Mouse (Mus musculus) liver, postnatal 0 days (tissue): ENCODE measurements at regions not wholly inside any gene's neighbourhood (a gene's known extent, or its start where the extent isn't known, plus 50 kb on each side); places are given as distances from the start of the nearest gene placed in this dataset.

Experiments used
- ATAC-seq: fragments of 200-750 bp; cut with Nextera tagmentation; 2 replicates; pipeline ENCODE4 v1.8.0; 2017; ENCODE audit warnings: mild to moderate bottlenecking, moderate library complexity
- DNase-seq: peaks from one replicate; pipeline ENCODE4 v3.0.0-alpha.2; 2016
- H3K27ac ChIP-seq: fragments of 300-500 bp; sonication (generic); 2 replicates; pipeline ENCODE4 v1.5.1; 2014; ENCODE audit warnings: antibody characterized with exemption, moderate library complexity, mild to moderate bottlenecking, low read depth
- H3K27me3 ChIP-seq: fragments of 300-500 bp; sonication (generic); 2 replicates; pipeline ENCODE4 v1.6.1; 2014; ENCODE audit warnings: low read length, control low read depth, mixed read lengths; ENCODE audit not compliant: insufficient read depth
- H3K36me3 ChIP-seq: fragments of 300-500 bp; sonication (generic); replicated peaks from 2 replicates; pipeline ENCODE4 v1.6.1; 2014; ENCODE audit warnings: mild to moderate bottlenecking, control low read depth, low read length, moderate library complexity, mixed read lengths; ENCODE audit not compliant: insufficient read depth
- H3K4me1 ChIP-seq: fragments of 300-500 bp; sonication (generic); 2 replicates; pipeline ENCODE4 v1.6.1; 2014; ENCODE audit warnings: antibody characterized with exemption, mild to moderate bottlenecking, control low read depth; ENCODE audit not compliant: insufficient read depth
- H3K4me2 ChIP-seq: fragments of 300-500 bp; sonication (generic); 2 replicates; pipeline ENCODE4 v1.6.1; 2014; ENCODE audit warnings: low read depth, mild to moderate bottlenecking, low read length, moderate library complexity, mixed read lengths
- H3K4me3 ChIP-seq: fragments of 300-500 bp; sonication (generic); 2 replicates; pipeline ENCODE4 v1.5.1; 2014; ENCODE audit warnings: low read depth, low read length
- H3K9ac ChIP-seq: fragments of 300-500 bp; sonication (generic); replicated peaks from 2 replicates; pipeline ENCODE4 v1.6.1; 2014; ENCODE audit warnings: mild to moderate bottlenecking, moderate library complexity
- H3K9me3 ChIP-seq: fragments of 300-500 bp; sonication (generic); 2 replicates; pipeline ENCODE4 v1.6.1; 2016; ENCODE audit warnings: mild to moderate bottlenecking, control low read depth, low read length, mixed read lengths
- CTCF ChIP-seq: sonication (generic); IDR thresholded peaks from 2 replicates; pipeline ENCODE4 v1.5.1; 2016; ENCODE audit warnings: antibody characterized with exemption, low read depth
- EP300 ChIP-seq: IDR thresholded peaks from 2 replicates; pipeline ENCODE4 v1.6.1; 2016; ENCODE audit warnings: antibody characterized with exemption, low read depth, mild to moderate bottlenecking
- WGBS: fragments of 180-500 bp; shearing (Covaris S2); extraction: QIAGEN DNeasy Blood & Tissue Kit; methylation state at CpG from one replicate; pipeline ENCODE4 v1.1.7; 2014; ENCODE audit not compliant: insufficient replicate concordance; 5-methylcytosine and 5-hydroxymethylcytosine counted together

DNA sequence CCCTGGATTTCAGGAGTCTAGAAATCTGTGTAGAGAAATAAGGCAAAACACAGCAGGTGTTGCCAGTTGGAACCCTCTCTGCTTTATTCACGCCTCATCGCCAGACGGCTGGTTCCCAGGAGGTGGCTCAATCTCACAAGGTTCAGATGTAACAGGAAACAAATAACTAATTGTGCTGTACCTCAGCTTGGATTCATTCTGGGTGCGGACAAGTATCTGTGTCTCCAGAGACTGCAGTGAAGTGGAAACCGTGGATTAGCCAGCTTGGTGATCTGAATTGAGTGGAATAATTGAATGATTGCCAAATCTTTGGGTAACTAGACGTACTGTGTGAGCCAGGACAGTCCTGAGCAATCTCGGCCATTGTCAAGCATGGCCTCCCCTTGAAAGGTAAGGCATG is 145.4 kb upstream of the Nr4a3 start:
- DNase-seq (no peak), ATAC-seq (no peak)
- TF ChIP-seq CTCF, result no peak
- TF ChIP-seq EP300, result no peak
- no peaks in the 10 kb centered on the region for H3K27me3 ChIP-seq
- no peak overlapping the region for H3K4me3 ChIP-seq
- no peaks in the 10 kb centered on the region for H3K4me1 ChIP-seq
- no peaks in the 10 kb centered on the region for H3K9me3 ChIP-seq
- H3K9ac ChIP-seq, result no peak overlapping the region
- H3K4me2 ChIP-seq, result no peak overlapping the region
- no peak overlapping the region for H3K27ac ChIP-seq
- WGBS, result 78% methylated on average over 7 of the region's 7 CpGs
- no peaks in the 10 kb centered on the region for H3K36me3 ChIP-seq

DNA sequence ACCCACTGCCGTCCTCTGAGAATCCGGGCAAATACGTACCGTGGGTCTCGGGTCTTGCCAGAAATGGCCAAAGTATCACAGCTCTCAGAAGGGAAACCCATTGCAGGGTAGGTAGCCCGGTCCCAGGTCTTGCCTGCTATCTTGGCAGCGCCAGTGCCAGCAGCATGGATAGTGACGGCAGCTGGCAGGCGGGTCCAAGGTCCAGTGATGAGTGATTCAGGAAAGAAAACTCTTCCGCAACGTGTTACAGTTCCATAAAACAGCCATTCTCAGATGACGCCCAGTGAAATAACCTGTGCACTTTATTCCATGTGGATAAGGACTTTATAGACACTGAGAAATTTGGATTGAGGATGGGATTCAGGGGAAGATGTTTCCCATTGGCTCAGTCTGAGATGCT is 142.2 kb upstream of the Nr4a3 start:
- Histone ChIP-seq H3K27ac (no peak overlapping the region), H3K27me3 (no peaks in the 10 kb centered on the region), H3K9ac (no peak overlapping the region), H3K4me1 (no peaks in the 10 kb centered on the region), H3K9me3 (no peaks in the 10 kb centered on the region), H3K4me3 (no peak overlapping the region), H3K36me3 (no peaks in the 10 kb centered on the region), H3K4me2 (no peak overlapping the region)
- no peak for TF ChIP-seq CTCF
- TF ChIP-seq EP300, result no peak
- DNase-seq (no peak), ATAC-seq (no peak)
- WGBS, result 85% methylated on average over 12 of the region's 12 CpGs

DNA sequence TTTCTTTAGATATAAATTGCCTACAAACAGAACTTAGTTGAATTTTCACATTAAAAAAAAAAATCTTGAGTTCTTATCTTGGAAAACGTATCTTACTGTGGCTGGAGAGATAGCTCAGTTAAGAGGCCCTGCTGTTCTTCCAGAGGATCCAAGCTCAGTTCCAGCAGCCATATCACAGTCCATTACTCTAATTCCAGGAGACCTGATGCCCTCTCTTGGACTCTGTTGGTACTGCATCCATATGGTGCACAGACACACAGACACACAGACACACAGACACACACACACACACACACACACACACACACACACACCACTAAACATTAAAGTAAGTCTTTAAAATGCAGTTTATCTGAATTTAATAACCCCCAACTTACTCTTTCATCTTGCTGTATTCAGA is 132.7 kb upstream of the Nr4a3 start:
- H3K4me3 ChIP-seq, result no peak overlapping the region
- no peaks in the 10 kb centered on the region for H3K36me3 ChIP-seq
- WGBS, result 86% methylated on average over 1 of the region's 1 CpGs
- no peaks in the 10 kb centered on the region for H3K4me1 ChIP-seq
- no peak overlapping the region for H3K4me2 ChIP-seq
- no peaks in the 10 kb centered on the region for H3K27me3 ChIP-seq
- H3K27ac ChIP-seq, result no peak overlapping the region
- DNase-seq, result no peak
- H3K9ac ChIP-seq, result no peak overlapping the region
- no peaks in the 10 kb centered on the region for H3K9me3 ChIP-seq
- TF ChIP-seq EP300 (no peak), CTCF (peak; percentile 27)
- ATAC-seq, result no peak

DNA sequence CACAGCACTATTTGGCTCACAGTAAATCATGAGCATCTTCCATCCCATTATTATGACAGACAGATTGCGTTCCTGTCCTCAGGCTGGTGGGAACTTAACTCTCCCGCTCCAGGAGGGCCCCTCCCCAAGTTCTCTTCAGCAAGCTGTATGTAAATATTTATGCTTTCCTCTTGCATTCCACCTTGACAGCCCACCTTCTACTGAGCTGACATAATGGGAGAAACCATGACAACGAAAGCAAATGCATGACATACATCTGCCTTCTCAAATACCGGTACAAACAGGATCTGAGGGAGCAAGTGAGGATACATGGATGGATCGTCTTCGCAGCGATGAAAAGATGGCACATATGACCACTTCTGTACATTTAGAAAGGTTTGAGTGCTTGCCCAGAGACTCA is 125.4 kb upstream of the Nr4a3 start:
- no peaks in the 10 kb centered on the region for H3K9me3 ChIP-seq
- ATAC-seq (no peak), DNase-seq (no peak)
- no peaks in the 10 kb centered on the region for H3K36me3 ChIP-seq
- no peak overlapping the region for H3K9ac ChIP-seq
- no peaks in the 10 kb centered on the region for H3K27me3 ChIP-seq
- no peak overlapping the region for H3K4me3 ChIP-seq
- TF ChIP-seq CTCF, result no peak
- no peaks in the 10 kb centered on the region for H3K4me1 ChIP-seq
- no peak overlapping the region for H3K4me2 ChIP-seq
- no peak overlapping the region for H3K27ac ChIP-seq
- 64% methylated on average over 7 of the region's 7 CpGs for WGBS

DNA sequence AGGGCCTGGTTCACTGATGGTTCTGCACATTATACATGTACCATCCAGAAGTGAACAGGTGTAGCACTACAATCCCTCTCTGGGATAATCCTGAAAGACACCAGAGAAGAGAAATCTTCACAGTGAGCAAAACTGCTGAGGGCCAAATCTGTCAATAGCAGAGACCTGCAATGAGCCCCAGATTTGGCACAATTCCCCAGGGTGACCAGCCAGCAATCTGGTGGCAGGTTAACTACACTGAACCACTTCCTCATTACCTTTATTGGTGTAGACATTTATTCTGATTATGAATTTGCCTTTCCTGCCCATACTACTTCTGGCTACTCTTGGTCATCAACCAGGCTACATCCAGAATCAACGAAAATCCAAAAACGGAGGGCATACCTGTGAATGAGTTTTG is 113.5 kb upstream of the Nr4a3 start:
- ATAC-seq (no peak), DNase-seq (no peak)
- no peak overlapping the region for H3K9ac ChIP-seq
- no peak overlapping the region for H3K4me3 ChIP-seq
- H3K9me3 ChIP-seq, result no peaks in the 10 kb centered on the region
- H3K27me3 ChIP-seq, result no peaks in the 10 kb centered on the region
- H3K4me2 ChIP-seq, result no peak overlapping the region
- no peak for TF ChIP-seq CTCF
- no peak for TF ChIP-seq EP300
- H3K4me1 ChIP-seq, result no peaks in the 10 kb centered on the region
- H3K27ac ChIP-seq, result no peak overlapping the region
- H3K36me3 ChIP-seq, result no peaks in the 10 kb centered on the region
- WGBS, result 82% methylated on average over 2 of the region's 2 CpGs

DNA sequence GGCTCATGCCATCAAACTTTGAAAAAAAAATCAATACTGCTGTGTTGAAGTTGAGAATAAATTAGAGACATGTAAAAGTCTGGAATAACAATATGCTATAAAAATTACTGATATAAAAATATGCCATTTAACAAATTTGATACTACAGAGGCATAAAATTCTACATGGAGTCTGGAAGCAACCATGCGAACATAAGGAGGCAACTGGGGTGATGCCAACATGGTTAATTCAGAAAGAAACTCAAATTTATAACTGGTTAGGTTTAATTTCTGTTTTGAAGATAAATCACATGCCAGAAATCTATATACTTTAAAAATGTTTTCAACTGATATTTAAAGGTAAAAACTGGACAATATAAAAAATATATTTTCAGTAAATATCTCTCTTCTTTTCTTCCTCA is 111.4 kb upstream of the Nr4a3 start:
- DNase-seq (no peak), ATAC-seq (no peak)
- Histone ChIP-seq H3K9me3 (no peaks in the 10 kb centered on the region), H3K4me3 (no peak overlapping the region), H3K27ac (no peak overlapping the region), H3K4me1 (no peaks in the 10 kb centered on the region), H3K9ac (no peak overlapping the region), H3K36me3 (no peaks in the 10 kb centered on the region), H3K4me2 (no peak overlapping the region), H3K27me3 (no peaks in the 10 kb centered on the region)
- TF ChIP-seq CTCF (no peak), EP300 (no peak)
- WGBS, result 87% methylated on average over 1 of the region's 1 CpGs

DNA sequence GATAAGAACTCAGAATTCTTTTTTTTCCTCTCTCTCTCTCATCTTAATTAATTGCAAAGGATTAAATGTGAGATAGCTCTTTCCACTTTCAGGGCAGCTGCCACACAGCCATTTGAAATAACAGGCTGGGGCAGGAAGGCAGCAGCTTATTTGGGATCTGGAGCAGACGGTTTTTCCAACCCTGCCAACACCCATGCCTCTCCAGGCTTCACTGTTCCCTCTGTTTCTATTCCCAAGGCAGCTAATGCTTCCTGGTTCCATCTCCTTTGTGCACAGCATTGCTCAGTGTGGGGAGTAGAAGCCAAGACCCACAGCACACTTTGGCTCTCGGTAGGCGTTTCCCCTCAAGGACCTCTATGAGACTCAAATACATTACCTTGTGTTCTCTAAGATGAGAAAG is 109.4 kb upstream of the Nr4a3 start:
- no peak overlapping the region for H3K9ac ChIP-seq
- H3K4me3 ChIP-seq, result no peak overlapping the region
- no peaks in the 10 kb centered on the region for H3K27me3 ChIP-seq
- DNase-seq, result no peak
- H3K36me3 ChIP-seq, result no peaks in the 10 kb centered on the region
- H3K4me2 ChIP-seq, result no peak overlapping the region
- no peak overlapping the region for H3K27ac ChIP-seq
- H3K4me1 ChIP-seq, result no peaks in the 10 kb centered on the region
- no peaks in the 10 kb centered on the region for H3K9me3 ChIP-seq
- TF ChIP-seq EP300, result no peak
- TF ChIP-seq CTCF, result no peak
- WGBS, result 82% methylated on average over 3 of the region's 3 CpGs
- ATAC-seq, result no peak
